Mouse (Mus musculus) cerebellum, postnatal 25 days (tissue): ENCODE data around the gene Tmem92.
"Not testable (repeated sequence)": the region's sequence is repeated elsewhere in the genome, so short reads cannot be mapped to it uniquely, and the experiment has no call there.

Experiments used
- DNase-seq, 2 experiments: peaks; one replicate each; pipeline ENCODE4 v3.0.0; 2021; ENCODE audit warnings: mixed read lengths in 2 of 2

Gene Tmem92

DNA sequence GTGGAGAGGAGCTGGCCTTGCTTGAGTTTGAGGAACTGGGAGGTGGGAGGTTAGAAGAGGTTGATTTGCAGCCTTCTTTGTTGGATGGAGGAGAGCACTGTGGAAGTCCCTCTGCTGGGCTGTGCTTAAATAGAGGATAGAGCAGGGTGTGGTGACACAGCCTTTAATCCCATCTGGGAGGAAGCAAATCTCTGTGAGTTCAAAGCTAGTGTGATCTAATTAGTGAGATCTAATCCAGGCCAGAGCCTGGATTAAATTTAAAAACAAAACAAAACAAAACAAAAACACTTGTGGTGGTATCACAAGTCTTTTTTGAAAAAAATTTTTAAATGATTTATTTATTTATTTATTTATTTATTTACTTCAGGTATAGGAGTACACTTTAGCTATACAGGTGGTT is at the start of gene Tmem92:
Tmem92 (minus strand) TSS at position 101 of the 400 bp plus-strand sequence.
- DNase-seq: no peak

DNA sequence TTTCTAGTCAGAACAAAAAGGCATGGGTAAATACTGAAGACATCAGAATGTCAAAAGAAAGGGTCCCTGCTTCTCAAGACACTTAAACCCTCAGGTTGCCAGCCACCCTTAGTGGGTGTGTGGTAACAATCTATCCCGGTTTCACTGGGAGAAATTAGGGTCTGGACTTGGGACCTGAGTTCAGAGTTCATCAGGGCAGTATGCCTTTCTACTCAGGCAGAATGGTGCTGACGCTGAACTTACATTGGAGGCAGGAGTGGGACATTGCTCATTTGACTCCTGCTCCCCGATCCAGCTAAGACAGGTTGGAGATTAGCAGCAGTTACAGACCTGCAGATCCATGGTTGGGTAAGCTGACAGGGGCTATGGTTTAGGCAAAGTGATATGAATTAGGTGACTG is 46.5 kb upstream of the Tmem92 start:
- no peak for DNase-seq

DNA sequence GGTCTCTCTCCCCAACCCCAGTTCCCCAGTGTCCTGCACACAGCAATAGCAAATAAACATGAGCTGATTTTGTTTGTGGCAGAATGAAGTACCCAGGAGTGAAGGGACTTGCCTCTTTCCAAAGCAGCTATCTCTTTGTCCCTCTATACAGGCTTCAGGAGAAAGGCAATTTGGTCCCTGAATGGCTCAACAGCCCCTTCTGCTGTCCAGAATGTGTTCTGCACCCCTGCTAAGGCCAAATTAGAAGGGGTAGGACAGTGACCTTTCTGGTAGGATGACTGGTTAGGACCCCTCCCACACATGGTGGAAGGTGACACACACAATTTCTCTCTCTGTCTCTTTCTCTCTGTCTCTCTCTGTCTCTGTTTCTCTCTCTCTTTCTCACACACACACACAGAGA is 36.9 kb upstream of the Tmem92 start:
- DNase-seq: not testable (repeated sequence)

DNA sequence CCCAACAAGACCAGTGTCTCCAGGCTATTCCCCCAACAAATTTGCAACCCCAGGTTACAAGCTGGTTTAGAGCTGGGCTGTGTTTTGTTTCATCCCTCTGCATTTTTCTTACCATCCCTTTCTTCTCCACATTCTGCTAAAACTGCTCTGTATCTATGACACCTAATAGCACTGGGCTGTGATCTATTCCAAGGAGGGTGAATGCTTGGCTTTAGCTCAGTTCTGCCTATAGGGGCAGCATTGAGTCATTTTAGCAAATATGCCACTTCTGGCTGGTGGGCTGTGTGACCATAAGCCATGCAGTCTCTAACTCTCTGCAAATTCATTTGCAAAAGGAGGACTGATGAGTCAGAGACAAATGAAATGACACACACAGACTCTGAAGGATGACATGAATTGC is 36.4 kb upstream of the Tmem92 start:
- not testable (repeated sequence) for DNase-seq

DNA sequence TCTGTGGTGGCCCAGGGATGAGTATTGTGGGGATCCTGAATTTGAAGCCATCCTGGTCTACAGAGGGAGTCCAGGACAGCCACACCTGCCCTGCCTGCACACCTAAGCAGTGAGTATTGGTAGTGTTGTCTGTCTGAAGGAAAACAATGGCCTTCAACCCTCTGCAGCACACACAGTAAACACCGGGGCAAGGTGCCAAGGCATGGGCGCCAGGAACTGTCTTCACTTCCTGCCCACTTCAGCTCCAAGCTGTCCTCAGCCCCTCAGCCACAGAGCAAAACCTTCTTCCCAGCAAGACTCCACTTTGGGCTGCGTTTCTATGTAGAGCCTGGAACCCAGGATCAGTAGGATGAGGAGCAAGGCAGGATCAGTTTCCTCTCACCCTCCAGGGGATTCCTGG is 29.0 kb upstream of the Tmem92 start:
- peak in 1 of 2 experiments; percentile 11 for DNase-seq

DNA sequence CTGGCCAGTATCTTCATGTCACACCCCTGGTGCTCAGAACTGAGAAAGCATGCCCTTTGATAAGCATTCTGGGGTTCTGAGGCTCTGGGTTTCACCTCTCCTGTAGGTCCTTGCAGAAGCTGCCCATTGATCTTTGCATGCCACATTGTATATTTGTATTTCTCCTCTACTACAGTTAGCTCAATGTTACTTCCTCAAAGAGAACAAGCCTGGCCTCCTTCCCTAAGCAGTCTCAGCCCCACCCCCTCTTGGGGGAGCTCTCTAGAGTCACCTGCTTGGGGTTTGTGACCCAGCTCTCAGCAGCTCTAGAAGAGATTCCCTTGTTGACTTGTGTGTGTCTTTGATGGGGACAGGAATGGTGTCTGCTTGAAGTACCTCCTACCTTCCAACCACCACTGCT is 9.2 kb upstream of the Tmem92 start:
- DNase-seq: no peak

DNA sequence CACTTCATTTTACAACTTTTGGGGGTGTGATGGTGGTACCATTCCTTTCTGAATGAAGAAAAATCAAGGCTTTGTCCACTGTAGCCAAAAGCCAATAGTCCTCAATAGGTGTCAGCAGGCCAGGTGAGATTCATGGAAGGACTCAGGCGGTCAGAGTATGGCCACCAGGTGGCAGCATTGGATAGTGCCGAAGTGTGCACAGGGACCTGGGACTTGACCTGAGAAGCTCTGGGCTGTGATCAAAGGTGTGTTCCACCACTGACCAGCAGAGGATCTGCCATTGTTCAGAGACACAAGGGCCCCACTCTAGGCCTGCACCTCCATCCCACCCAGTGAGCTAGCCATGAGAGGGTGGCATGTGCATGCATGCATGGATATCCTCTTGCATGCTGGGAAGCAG is 2.7 kb upstream of the Tmem92 start:
- DNase-seq: peak; percentile 69 to 82

DNA sequence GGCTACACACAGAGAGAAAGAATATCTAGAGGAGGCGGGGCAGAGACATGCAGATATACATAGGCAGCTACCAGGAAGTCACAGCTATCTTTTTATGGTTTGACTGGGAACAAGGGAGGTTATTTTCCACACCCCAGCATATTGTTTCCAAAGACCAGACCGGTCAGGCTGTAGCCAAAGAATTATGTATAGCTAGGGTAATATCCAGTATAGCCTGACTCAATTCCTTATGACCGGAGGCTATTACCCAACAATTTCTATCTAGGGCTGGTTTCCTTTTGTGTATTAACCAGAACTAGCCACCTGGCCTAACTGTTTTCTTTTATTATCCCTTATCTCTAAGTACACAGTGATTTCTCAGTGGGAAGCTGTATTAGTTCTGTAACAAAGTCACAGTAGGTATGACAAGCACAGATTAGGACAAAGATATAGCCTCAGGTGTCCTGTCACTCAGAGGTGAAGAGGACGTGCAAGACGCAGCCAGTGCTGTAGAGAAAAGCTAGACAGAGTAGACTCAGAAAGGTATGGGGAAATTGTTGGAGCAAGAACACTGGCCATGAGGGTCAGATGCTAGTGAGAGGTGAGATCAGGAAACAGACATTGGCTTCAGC is 7.5 kb downstream of the Tmem92 start:
- DNase-seq: no peak

DNA sequence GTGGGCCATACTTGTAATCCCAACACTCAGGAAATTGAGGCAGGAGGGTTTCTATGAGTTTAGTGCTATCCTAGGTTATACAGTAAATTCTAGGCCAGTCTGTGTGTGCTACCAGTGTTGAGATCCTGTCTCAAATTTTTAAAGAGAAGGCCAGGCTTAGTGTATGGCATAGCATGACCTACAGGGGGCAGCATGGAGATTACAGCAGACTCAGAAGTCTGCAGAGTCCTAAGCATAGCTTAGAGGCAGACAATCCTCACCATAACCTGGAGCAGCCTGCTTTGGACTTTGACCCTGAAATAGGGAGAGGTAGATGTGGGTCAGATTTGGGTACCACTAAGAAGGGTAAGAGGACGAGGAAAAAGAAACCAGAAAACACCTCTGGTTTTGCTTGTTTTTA is 8.7 kb downstream of the Tmem92 start:
- DNase-seq: no peak

DNA sequence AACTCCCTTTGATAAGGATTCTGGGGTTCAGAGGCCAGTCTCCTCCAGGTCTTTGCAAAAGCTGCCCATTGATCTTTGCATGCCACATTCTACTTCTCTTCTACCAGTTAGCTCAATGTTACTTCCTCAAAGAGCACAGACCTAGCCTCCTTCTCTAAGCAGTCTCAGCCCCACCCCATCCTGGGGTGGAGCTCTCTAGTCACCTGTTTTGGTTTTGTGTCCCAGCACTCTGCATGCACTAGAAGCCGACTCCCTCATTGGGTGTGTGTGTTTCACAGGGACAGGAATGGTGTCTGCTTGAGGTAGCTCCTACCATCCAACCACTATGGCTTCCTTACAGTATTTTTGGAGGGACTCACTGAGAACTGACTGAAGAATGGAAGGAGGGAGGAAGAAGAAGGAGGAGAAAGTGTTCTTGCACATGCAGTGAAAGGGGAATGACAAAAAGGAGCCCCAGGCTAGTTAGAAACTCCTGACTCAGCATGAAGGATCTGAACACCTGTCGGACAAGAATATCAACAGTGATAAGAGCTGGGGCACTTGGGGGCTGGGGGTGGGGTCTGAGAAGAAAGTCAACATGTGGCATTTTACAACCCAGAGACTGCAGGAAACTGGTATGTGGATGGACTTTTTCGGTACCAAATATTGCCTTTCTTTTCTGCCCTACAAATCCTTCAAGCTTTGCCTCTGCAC is 10.0 kb downstream of the Tmem92 start:
- no peak for DNase-seq

DNA sequence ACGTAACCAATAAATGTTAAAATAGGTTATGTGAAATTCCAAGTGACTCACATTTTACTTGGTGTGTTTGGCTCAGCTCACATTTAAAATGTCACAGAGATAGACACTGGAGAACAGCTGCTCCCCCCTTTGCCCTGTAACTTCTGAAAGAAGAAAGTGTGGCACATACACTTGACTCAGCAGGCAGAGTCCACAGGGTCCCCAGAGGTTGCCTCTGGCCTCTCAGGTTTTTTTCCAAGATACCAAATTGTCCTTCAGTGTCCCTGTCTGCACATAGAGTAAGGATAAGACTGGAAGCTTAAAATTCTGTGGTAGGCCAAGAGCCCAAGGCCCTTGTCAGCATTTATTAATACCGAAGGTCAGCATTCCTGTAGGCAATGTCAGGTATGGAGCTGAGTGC is 15.3 kb downstream of the Tmem92 start:
- no peak for DNase-seq

DNA sequence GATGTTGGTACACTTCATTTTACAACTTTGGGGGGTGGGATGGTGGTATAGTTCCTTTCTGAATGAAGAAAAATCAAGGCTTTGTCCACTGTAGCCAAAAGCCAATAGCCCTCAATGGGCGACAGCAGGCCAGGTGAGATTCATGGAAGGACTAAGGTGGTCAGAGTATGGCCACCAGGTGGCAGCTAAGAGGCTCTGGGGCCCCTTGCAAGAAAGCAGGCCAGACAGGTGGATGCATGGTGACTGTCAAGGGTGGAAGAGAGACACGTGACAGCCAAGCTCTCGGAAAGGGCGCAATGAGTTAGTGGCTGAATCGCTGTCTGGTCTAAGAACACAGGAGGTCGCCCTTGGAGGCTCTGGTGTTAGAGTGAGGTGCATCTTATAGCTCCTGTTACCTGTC is 19.7 kb downstream of the Tmem92 start:
- no peak for DNase-seq

DNA sequence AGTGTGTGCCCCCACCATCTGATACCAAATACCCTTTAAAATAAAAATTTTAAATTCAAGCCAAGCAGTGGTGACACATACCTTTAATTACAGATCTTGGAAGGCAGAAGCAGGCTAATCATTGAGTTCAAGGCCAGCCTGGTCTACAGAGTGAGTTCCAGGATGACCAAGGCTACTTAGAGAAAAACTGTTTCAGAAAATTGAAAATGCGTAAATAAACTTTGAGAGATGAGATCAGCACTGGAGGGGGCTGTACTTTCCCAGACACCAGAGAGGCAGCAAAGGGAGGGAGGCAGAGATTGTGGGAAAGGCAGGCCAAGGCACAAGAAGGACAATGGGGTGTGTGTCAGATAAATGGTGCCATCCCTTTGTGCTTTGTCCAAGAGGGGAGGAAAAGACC is 20.2 kb downstream of the Tmem92 start:
- no peak for DNase-seq

DNA sequence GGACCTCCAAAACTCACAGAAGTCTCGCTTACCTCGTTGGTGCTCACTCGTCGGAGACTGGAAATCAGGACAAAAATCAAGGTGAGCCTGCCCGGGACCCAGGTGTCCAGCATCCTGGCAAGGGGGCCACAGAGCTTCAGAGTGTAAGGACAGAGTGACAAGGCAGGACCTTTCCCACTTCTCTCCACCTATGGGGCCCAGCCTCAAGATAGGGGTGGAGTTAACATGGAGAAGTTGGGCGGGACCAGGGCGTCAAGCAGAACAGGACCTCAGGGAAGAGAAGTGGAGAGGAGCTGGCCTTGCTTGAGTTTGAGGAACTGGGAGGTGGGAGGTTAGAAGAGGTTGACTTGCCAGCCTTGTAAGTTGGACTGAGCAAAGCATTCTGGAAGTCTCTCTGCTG is 21.7 kb downstream of the Tmem92 start:
- no peak for DNase-seq

DNA sequence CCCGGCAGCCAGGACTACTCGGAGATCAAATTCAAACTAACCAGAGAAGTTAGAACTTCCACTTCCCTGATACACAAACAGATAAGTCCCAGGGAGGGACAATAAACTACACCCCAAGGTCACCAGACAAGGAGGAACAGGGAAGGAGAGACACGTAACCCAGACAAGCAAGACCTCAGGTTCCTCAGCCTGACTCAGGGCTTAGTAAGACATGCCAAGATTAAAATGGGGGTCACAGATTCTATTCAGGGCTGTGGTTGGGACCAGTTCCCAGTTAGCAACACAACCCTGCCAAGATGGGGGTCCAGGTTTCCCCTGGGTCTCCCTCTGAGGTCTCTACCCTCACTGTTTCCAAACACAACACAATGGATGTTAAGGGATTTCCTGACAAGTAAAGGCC is 22.1 kb downstream of the Tmem92 start:
- DNase-seq: no peak

DNA sequence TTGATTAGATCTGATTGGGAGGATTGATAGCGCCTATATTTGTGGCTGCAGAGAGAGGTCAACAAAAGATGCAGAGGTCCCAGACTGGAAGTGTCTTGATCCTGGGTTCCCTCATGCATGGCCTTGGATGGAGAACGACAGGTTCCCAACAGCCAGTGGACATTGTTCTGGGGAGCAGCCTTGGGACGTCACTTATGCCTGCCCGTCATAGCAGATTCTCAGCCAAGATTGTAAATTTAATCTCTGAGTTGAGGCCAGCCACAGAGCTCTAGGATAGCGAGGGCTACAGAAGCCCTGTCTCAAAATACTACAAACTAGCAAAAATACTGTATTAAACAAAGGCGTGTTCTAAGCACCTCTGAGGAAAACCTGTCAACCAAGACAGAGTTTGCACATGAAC is 22.6 kb downstream of the Tmem92 start:
- no peak for DNase-seq

DNA sequence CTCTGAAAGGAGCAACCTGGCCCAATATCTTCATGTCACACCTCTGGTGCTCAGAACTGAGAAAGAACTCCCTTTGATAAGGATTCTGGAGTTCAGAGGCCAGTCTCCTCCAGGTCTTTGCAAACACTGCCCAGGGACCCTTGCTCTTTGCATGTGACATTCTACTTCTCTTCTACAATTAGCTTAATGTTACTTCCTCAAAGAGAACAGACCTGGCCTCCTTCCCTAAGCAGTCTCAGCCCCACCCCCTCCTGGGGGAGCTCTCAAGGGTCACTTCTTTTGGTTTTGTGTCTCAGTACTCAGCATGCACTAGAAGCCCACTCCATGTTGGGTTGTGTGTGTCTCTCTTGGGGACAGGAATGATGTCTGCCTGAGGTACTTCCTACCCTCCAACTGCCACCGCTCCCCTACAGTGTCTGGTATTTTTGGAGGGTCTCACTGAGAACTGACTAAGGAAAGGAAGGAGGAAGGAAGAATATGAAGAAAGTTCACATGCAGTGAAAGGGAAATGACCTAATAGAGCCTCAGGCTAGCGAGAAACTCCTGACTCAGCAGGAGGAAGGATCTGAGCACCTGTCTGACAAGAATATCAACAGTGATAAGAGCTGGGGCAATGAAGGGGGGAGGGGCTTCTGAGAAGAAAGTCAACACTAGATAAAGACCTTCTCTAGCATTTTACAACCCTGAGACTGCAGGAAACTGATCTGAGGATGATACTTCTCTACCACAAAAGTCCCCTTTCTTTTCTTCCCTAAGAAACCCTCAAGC is 29.4 kb downstream of the Tmem92 start:
- DNase-seq: no peak

DNA sequence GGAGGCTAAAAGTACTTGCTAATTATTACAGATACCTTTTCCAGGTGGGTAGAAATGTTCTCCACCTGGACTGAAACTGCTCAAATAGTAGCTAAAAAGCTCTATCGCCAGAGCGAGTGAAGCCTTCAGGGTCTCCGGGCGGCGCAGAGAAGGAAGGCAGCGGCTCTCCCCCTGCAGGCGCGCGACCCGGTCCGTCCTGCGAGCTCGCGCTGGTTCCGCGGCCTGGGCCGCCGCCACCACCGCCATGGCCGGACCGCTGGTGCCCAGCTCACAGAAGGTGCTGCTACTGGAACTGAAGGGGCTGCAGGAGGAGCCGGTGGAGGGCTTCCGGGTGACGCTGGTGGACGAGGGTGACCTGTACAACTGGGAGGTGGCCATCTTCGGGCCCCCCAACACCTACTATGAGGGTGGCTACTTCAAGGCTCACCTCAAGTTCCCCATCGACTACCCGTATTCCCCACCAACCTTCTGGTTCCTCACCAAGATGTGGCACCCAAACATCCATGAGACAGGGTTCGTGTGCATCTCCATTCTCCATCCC is 40.7 kb downstream of the Tmem92 start, which contains the start of gene Cdc34b:
Cdc34b (plus strand) TSS at position 51 of the 541 bp plus-strand sequence.
- no peak for DNase-seq

DNA sequence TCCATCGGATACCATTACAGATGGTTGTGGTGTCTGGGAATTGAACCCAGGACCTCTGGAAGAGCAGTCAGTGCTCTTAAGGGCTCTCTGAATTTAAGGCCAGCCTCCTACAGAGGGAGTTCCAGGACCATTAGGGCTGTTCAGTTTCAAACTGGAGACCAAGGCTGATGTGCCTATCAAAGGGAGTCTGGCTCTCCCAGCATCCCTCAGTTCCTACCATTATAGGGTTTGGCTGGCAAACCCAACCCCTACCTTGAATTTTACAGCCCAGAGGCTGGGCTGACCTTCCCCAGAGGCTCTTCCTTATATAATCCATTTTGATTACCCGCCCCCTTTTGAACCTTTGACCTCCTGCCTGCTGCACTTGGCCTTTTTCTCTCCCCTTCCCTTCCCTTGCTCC is 46.8 kb downstream of the Tmem92 start:
- no peak for DNase-seq

DNA sequence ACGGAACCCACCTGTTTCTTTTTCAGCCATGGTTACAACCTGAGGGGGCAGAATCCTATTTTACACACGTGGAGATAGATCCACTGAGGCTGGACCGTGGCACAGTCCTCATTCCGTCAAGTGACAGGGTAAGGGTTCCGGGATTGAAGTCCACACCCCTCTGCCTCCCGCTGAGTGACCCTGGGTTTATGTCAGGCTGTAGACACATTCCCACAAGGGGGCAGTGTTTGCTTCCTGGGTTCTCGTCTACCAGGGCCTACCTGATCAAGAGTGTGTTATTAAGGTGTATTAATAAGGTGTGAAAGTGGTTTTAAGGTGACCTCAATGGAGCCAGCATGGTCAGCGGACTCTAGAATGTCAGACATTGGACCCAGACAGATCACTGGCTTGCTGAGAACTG is 49.7 kb downstream of the Tmem92 start:
- no peak for DNase-seq

DNA sequence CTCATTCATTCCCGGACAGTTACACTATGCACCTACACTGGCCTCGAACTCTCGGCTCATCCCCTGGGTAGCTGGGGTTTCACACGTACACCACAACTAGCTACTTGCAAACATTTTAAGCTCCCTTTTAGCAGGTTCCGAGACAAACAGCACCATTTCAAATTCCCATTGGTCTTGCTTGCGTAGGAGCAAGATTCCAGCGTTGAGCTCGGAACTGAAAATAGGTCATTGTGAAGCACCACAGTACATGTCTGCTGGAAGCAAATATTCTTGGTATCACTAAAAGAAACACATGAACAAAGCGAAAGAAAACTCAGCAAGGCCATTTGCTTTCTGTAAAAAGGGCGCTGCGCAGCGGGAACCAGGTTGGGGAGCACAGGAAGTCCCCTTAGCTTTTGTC is 51.3 kb downstream of the Tmem92 start:
- DNase-seq: no peak

DNA sequence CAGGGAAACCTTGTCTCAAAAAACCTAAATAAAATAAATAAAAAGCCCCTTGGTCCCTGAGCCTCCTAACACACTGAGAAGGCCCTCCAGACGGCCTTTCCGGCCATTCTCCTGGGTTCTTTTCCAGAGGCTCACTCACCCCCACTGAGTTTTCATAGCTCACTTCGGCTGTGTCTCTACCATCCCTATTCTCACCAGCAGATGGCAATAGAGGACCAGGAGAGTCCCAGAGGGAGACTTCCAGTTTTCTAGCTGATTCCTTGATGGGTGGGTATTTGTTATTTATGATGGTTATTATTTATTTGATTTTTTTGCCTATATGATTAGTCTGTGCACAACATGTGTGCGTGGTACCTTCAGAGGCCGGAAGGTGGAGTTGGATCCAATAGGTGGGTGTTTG is 52.2 kb downstream of the Tmem92 start:
- peak; percentile 57 to 80 for DNase-seq

DNA sequence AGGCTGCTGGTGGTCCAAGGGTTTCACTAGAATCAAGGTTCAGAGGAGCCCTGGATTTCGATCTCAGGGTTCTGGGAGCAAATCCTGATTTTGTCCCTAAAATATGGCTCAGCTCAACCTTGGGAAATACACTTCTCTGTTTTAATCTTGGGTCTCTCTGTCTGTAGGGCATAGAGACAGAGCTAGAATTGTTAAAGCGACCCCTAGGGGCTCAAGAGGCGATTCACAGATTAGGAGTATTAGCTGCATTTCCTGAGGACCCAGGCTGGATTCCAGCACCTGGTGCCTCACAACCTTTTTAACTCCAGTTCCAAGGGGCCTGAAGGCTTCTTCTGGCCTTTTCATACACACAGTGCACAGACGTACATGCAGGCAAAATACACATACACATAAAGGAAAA is 52.9 kb downstream of the Tmem92 start:
- no peak for DNase-seq

DNA sequence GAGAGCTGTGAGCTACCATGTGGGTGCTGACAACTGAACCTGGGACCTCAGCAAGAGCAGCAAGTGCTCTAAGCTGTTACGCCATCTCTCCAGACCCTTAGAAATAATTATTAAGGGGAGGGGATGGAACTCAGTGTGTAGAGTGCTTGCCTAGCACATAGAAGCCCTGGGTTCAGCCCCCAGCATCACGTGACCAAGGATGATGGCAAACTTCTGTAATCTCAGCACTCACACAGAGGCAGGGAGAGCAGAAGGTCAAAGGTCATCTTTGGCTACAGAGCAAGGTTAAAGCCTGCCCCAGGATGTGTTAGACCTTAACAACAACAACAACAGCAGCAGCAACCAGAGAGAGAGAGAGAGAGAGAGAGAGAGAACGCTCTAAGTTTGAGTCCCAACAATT is 54.0 kb downstream of the Tmem92 start:
- no peak for DNase-seq
